Mouse (Mus musculus) limb, embryonic 14.5 days (tissue): ENCODE data around the gene Cdk18. TPM values are rescaled to one million over a fixed set of nuclear protein-coding genes. Genes with fewer than 3 reads are reported as not detected.

ENCODE experiments used
- ATAC-seq: fragments of 200-750 bp; cut with Nextera tagmentation; 2 replicates; pipeline ENCODE4 v1.8.0; 2017; ENCODE audit warnings: low read depth, moderate number of reproducible peaks, moderate TSS enrichment; ENCODE audit not compliant: low FRiP score
- DNase-seq: peaks from one replicate; pipeline ENCODE4 v3.0.0-alpha.2; 2015; ENCODE audit warnings: low spot score
- H3K27ac ChIP-seq: fragments of 300-500 bp; sonication (generic); replicated peaks from 2 replicates; pipeline ENCODE4 v1.5.1; 2014; ENCODE audit warnings: low read depth, mild to moderate bottlenecking, low read length, moderate library complexity, mixed read lengths
- H3K27me3 ChIP-seq: fragments of 300-500 bp; sonication (generic); 2 replicates; pipeline ENCODE4 v1.6.1; 2014; ENCODE audit warnings: low read length, mixed read lengths; ENCODE audit not compliant: control insufficient read depth, insufficient read depth
- H3K36me3 ChIP-seq: fragments of 300-500 bp; sonication (generic); 2 replicates; pipeline ENCODE4 v1.6.1; 2014; ENCODE audit warnings: mild to moderate bottlenecking, low read length, moderate library complexity, mixed read lengths; ENCODE audit not compliant: control insufficient read depth, insufficient read depth
- H3K4me1 ChIP-seq: fragments of 300-500 bp; sonication (generic); 2 replicates; pipeline ENCODE4 v1.6.1; 2014; ENCODE audit warnings: antibody characterized with exemption, low read length, mixed read lengths; ENCODE audit not compliant: control insufficient read depth, insufficient read depth
- H3K4me2 ChIP-seq: fragments of 300-500 bp; sonication (generic); replicated peaks from 2 replicates; pipeline ENCODE4 v1.6.1; 2014; ENCODE audit warnings: low read depth, mild to moderate bottlenecking, low read length, moderate library complexity; ENCODE audit not compliant: severe bottlenecking
- H3K4me3 ChIP-seq: fragments of 300-500 bp; sonication (generic); replicated peaks from 2 replicates; pipeline ENCODE4 v1.5.1; 2014; ENCODE audit warnings: low read length
- H3K9ac ChIP-seq: fragments of 300-500 bp; sonication (generic); 2 replicates; pipeline ENCODE4 v1.6.1; 2014; ENCODE audit warnings: mild to moderate bottlenecking, low read depth, low read length, moderate library complexity; ENCODE audit not compliant: severe bottlenecking
- H3K9me3 ChIP-seq: fragments of 300-500 bp; sonication (generic); 2 replicates; pipeline ENCODE4 v1.6.1; 2016; ENCODE audit warnings: low read length; ENCODE audit not compliant: control insufficient read depth
- POLR2A ChIP-seq: fragments of 200-500 bp; IDR thresholded peaks from 2 replicates; pipeline ENCODE4 v1.8.0; 2012; ENCODE audit warnings: inconsistent platforms, mild to moderate bottlenecking, moderate library complexity, borderline replicate concordance; ENCODE audit not compliant: insufficient read depth, insufficient read length; ENCODE audit errors: extremely low read depth
- WGBS: fragments of 180-500 bp; shearing (Covaris S2); extraction: QIAGEN DNeasy Blood & Tissue Kit; methylation state at CpG from one replicate; pipeline ENCODE4 v1.1.7; 2014; 5-methylcytosine and 5-hydroxymethylcytosine counted together
- polyA plus RNA-seq, 2 experiments: library from polyadenylated mRNA; depleted of rRNA in 1 of 2; stranded (reverse) in 1 of 2; unstranded in 1 of 2; fragments of >200 nt; fragmentation: Nextera tagmentation in 1 of 2; extraction: Ambion mirVana in 1 of 2; gene quantifications; 2 replicates each; pipeline versions ENCODE4 v1.2.1 to v1.2.3; 2012 to 2014

Gene Cdk18
- polyA plus RNA-seq, 2 experiments = 2.5 to 8.5 TPM

- Histone ChIP-seq H3K4me2 (no peak overlapping the region), H3K36me3 (no peaks in the 10 kb centered on the region), H3K27ac (no peak overlapping the region), H3K27me3 (no peaks in the 10 kb centered on the region), H3K4me3 (no peak overlapping the region), H3K9me3 (no peaks in the 10 kb centered on the region), H3K4me1 (no peaks in the 10 kb centered on the region), H3K9ac (no peak overlapping the region)
- no peak for TF ChIP-seq POLR2A
- DNase-seq (no peak), ATAC-seq (no peak)
- WGBS = 36% methylated on average over 1 of the region's 1 CpGs
Measured at GRCm38 (mm10) chr1:132150171-132150570, 10.7 kb upstream of the Cdk18 start.

- Histone ChIP-seq H3K36me3 (no peaks in the 10 kb centered on the region), H3K4me2 (no peak overlapping the region), H3K4me1 (no peaks in the 10 kb centered on the region), H3K27ac (no peak overlapping the region), H3K9me3 (no peaks in the 10 kb centered on the region), H3K4me3 (no peak overlapping the region), H3K27me3 (no peaks in the 10 kb centered on the region), H3K9ac (no peak overlapping the region)
- no peak for TF ChIP-seq POLR2A
- ATAC-seq = no peak
- no peak for DNase-seq
- whole genome bisulfite sequencing = 79% methylated on average over 2 of the region's 2 CpGs
Measured at GRCm38 (mm10) chr1:132149410-132149809, 9.9 kb upstream of the Cdk18 start.

- WGBS = 89% methylated on average over 8 of the region's 8 CpGs
- H3K4me2 ChIP-seq = no peak overlapping the region
- no peaks in the 10 kb centered on the region for H3K4me1 ChIP-seq
- no peak for TF ChIP-seq POLR2A
- H3K27ac ChIP-seq = no peak overlapping the region
- no peaks in the 10 kb centered on the region for H3K27me3 ChIP-seq
- DNase-seq (no peak), ATAC-seq (no peak)
- H3K9me3 ChIP-seq = no peaks in the 10 kb centered on the region
- H3K36me3 ChIP-seq = no peaks in the 10 kb centered on the region
- no peak overlapping the region for H3K4me3 ChIP-seq
- no peak overlapping the region for H3K9ac ChIP-seq
Measured at GRCm38 (mm10) chr1:132145973-132146685, 6.6 kb upstream of the Cdk18 start.

GRCm38 (mm10) chr1:132144837-132145236 lies 5.4 kb upstream of the Cdk18 start:
- H3K4me3 ChIP-seq = no peak overlapping the region
- no peaks in the 10 kb centered on the region for H3K4me1 ChIP-seq
- H3K27ac ChIP-seq = no peak overlapping the region
- no peak overlapping the region for H3K9ac ChIP-seq
- no peak for TF ChIP-seq POLR2A
- no peaks in the 10 kb centered on the region for H3K9me3 ChIP-seq
- DNase-seq (no peak), ATAC-seq (no peak)
- WGBS = 63% methylated on average over 3 of the region's 3 CpGs
- H3K27me3 ChIP-seq = no peaks in the 10 kb centered on the region
- no peaks in the 10 kb centered on the region for H3K36me3 ChIP-seq
- no peak overlapping the region for H3K4me2 ChIP-seq

GRCm38 (mm10) chr1:132144223-132144622 lies 4.7 kb upstream of the Cdk18 start:
- no peaks in the 10 kb centered on the region for H3K4me1 ChIP-seq
- no peak overlapping the region for H3K4me2 ChIP-seq

GRCm38 (mm10) chr1:132143730-132144129 lies 4.2 kb upstream of the Cdk18 start:
- DNase-seq (no peak), ATAC-seq (no peak)
- no peak overlapping the region for H3K4me2 ChIP-seq
- H3K27me3 ChIP-seq = no peaks in the 10 kb centered on the region
- no peak overlapping the region for H3K9ac ChIP-seq
- TF ChIP-seq POLR2A = no peak
- no peak overlapping the region for H3K27ac ChIP-seq
- H3K9me3 ChIP-seq = no peaks in the 10 kb centered on the region
- WGBS = 64% methylated on average over 4 of the region's 4 CpGs
- H3K36me3 ChIP-seq = no peaks in the 10 kb centered on the region
- H3K4me1 ChIP-seq = peaks cover 3% of the 10 kb centered on the region
- no peak overlapping the region for H3K4me3 ChIP-seq

More at GRCm38 (mm10) chr1:132144223-132144622, 4.7 kb upstream of the Cdk18 start:
- WGBS = 53% methylated on average over 2 of the region's 2 CpGs
- ATAC-seq = no peak
- Histone ChIP-seq H3K9me3 (no peaks in the 10 kb centered on the region), H3K4me3 (no peak overlapping the region), H3K36me3 (no peaks in the 10 kb centered on the region), H3K27ac (no peak overlapping the region), H3K27me3 (no peaks in the 10 kb centered on the region), H3K9ac (no peak overlapping the region)
- no peak for DNase-seq
- TF ChIP-seq POLR2A = no peak
